Mouse (Mus musculus) CH12.LX (cell line): ENCODE results near the gene Lypd3. TPM values are rescaled to one million over a fixed set of nuclear protein-coding genes. Genes with fewer than 3 reads are reported as not detected.

Source experiments
- DNase-seq: peaks from one replicate; pipeline ENCODE4 v3.0.0-alpha.2; 2013; ENCODE audit errors: extremely low read depth
- H3K27ac ChIP-seq: 2 replicates; pipeline ENCODE4 v1.5.1; 2012; ENCODE audit warnings: low read depth, mild to moderate bottlenecking, control low read depth, moderate library complexity; ENCODE audit not compliant: insufficient read depth
- H3K27me3 ChIP-seq: replicated peaks from 2 replicates; pipeline ENCODE3; 2012; ENCODE audit warnings: inconsistent platforms
- H3K36me3 ChIP-seq, 2 experiments: replicated peaks in 1 of 2; 2 replicates each; pipeline versions ENCODE3 to v1.6.1; 2012; ENCODE audit warnings: inconsistent platforms in 1 of 2, low read length in 1 of 2, mild to moderate bottlenecking in 1 of 2, mixed read lengths in 1 of 2, moderate library complexity in 1 of 2; ENCODE audit not compliant: control insufficient read depth in 1 of 2, insufficient read depth in 1 of 2
- H3K4me1 ChIP-seq, 2 experiments: 2 replicates each; pipeline ENCODE4 v1.6.1; 2012; ENCODE audit warnings: inconsistent platforms in 1 of 2, moderate library complexity in 1 of 2; ENCODE audit not compliant: insufficient read depth in 2 of 2, control insufficient read depth in 1 of 2
- H3K4me2 ChIP-seq: 2 replicates; pipeline ENCODE4 v1.6.1; 2012; ENCODE audit warnings: low read depth, mild to moderate bottlenecking, control low read depth; ENCODE audit not compliant: poor library complexity, insufficient read depth, severe bottlenecking
- H3K4me3 ChIP-seq, 3 experiments: fragments of 150-350 bp in 1 of 3; sonication (generic) in 1 of 3; replicated peaks in 1 of 3; 2 replicates each; pipeline versions ENCODE3 to v1.5.1; 2011 to 2012; ENCODE audit warnings: low read depth in 2 of 3, low read length in 2 of 3, mild to moderate bottlenecking in 2 of 3, moderate library complexity in 2 of 3, control low read depth in 1 of 3, improper control_type of control experiment in 1 of 3, inconsistent platforms in 1 of 3, mixed read lengths in 1 of 3; ENCODE audit not compliant: poor library complexity in 1 of 3
- H3K79me2 ChIP-seq: replicated peaks from 2 replicates; pipeline ENCODE4 v1.6.1; 2012; ENCODE audit warnings: mild to moderate bottlenecking, moderate library complexity; ENCODE audit not compliant: control insufficient read depth, poor library complexity, insufficient read depth, severe bottlenecking; ENCODE audit errors: extremely low read depth
- H3K9ac ChIP-seq: 2 replicates; pipeline ENCODE4 v1.6.1; 2012; ENCODE audit warnings: low read depth, mild to moderate bottlenecking, control low read depth, moderate library complexity; ENCODE audit not compliant: insufficient read depth
- H3K9me3 ChIP-seq: replicated peaks from 2 replicates; pipeline ENCODE3; 2012; ENCODE audit warnings: low read length, inconsistent platforms, mixed read lengths
- BHLHE40 ChIP-seq: IDR thresholded peaks from 2 replicates; pipeline ENCODE4 v1.6.1; 2011; ENCODE audit warnings: mild to moderate bottlenecking, low read depth, low read length, improper control_type of control experiment
- CHD1 ChIP-seq: IDR thresholded peaks from 2 replicates; pipeline ENCODE4 v1.6.1; 2012; ENCODE audit warnings: low read depth, low read length, improper control_type of control experiment, inconsistent platforms
- CTCF ChIP-seq, 2 experiments: IDR thresholded peaks in 1 of 2; conservative IDR thresholded peaks in 1 of 2; 2 replicates each; pipeline ENCODE4 v1.5.1; 2011 to 2012; ENCODE audit warnings: low read depth in 2 of 2, low read length in 2 of 2, improper control_type of control experiment in 1 of 2, inconsistent platforms in 1 of 2, mild to moderate bottlenecking in 1 of 2, moderate library complexity in 1 of 2
- E2F4 ChIP-seq: IDR thresholded peaks from 2 replicates; pipeline ENCODE4 v1.6.1; 2011; ENCODE audit warnings: low read depth, low read length, improper control_type of control experiment; ENCODE audit not compliant: insufficient replicate concordance
- ELF1 ChIP-seq: IDR thresholded peaks from 2 replicates; pipeline ENCODE4 v1.6.1; 2014; ENCODE audit warnings: low read depth, mild to moderate bottlenecking, inconsistent platforms, low read length, improper control_type of control experiment
- EP300 ChIP-seq: IDR thresholded peaks from 2 replicates; pipeline ENCODE4 v1.6.1; 2011; ENCODE audit warnings: low read length, improper control_type of control experiment
- ETS1 ChIP-seq: conservative IDR thresholded peaks from 2 replicates; pipeline ENCODE4 v1.6.1; 2012; ENCODE audit warnings: low read depth, mild to moderate bottlenecking, inconsistent platforms, low read length, improper control_type of control experiment, moderate library complexity
- GABPA ChIP-seq: IDR thresholded peaks from 2 replicates; pipeline ENCODE4 v1.6.1; 2012; ENCODE audit warnings: low read depth, low read length, improper control_type of control experiment, inconsistent platforms; ENCODE audit not compliant: insufficient replicate concordance
- HCFC1 ChIP-seq: IDR thresholded peaks from 2 replicates; pipeline ENCODE4 v1.6.1; 2012; ENCODE audit warnings: low read depth, mild to moderate bottlenecking, inconsistent platforms, low read length, improper control_type of control experiment
- JUND ChIP-seq: conservative IDR thresholded peaks from 2 replicates; pipeline ENCODE4 v1.6.1; 2011; ENCODE audit warnings: low read depth, low read length, improper control_type of control experiment
- KAT2A ChIP-seq: IDR thresholded peaks from 2 replicates; pipeline ENCODE4 v1.6.1; 2012; ENCODE audit warnings: low read length, improper control_type of control experiment, inconsistent platforms; ENCODE audit not compliant: insufficient replicate concordance
- MAFK ChIP-seq: IDR thresholded peaks from 2 replicates; pipeline ENCODE4 v1.6.1; 2011; ENCODE audit warnings: low read length, improper control_type of control experiment; ENCODE audit not compliant: insufficient replicate concordance
- MAX ChIP-seq: IDR thresholded peaks from 2 replicates; pipeline ENCODE4 v1.6.1; 2011; ENCODE audit warnings: low read length, improper control_type of control experiment
- MAZ ChIP-seq: IDR thresholded peaks from 2 replicates; pipeline ENCODE4 v1.6.1; 2012; ENCODE audit warnings: low read depth, mild to moderate bottlenecking, inconsistent platforms, low read length, improper control_type of control experiment, moderate library complexity
- MEF2A ChIP-seq: IDR thresholded peaks from 2 replicates; pipeline ENCODE4 v1.6.1; 2014; ENCODE audit warnings: low read depth, mild to moderate bottlenecking, inconsistent platforms, low read length, improper control_type of control experiment, borderline replicate concordance
- MXI1 ChIP-seq: IDR thresholded peaks from 2 replicates; pipeline ENCODE4 v1.6.1; 2011; ENCODE audit warnings: mild to moderate bottlenecking, low read depth, low read length, improper control_type of control experiment
- MYC ChIP-seq: IDR thresholded peaks from 2 replicates; pipeline ENCODE4 v1.6.1; 2011; ENCODE audit warnings: low read depth, mild to moderate bottlenecking, improper control_type of control experiment, low read length
- NELFE ChIP-seq: IDR thresholded peaks from 2 replicates; pipeline ENCODE4 v1.6.1; 2011; ENCODE audit warnings: low read depth, low read length, improper control_type of control experiment
- NRF1 ChIP-seq: IDR thresholded peaks from 2 replicates; pipeline ENCODE4 v1.6.1; 2014; ENCODE audit warnings: low read depth, mild to moderate bottlenecking, inconsistent platforms, low read length, improper control_type of control experiment, moderate library complexity
- POLR2A ChIP-seq: IDR thresholded peaks from 2 replicates; pipeline ENCODE4 v1.6.1; 2011; ENCODE audit warnings: low read depth, mild to moderate bottlenecking, improper control_type of control experiment, low read length
- RAD21 ChIP-seq: IDR thresholded peaks from 2 replicates; pipeline ENCODE4 v1.6.1; 2011; ENCODE audit warnings: low read depth, mild to moderate bottlenecking, low read length, improper control_type of control experiment, moderate library complexity
- SIN3A ChIP-seq: IDR thresholded peaks from 2 replicates; pipeline ENCODE4 v1.6.1; 2012; ENCODE audit warnings: low read length, improper control_type of control experiment, inconsistent platforms
- SMC3 ChIP-seq: IDR thresholded peaks from 2 replicates; pipeline ENCODE4 v1.6.1; 2011; ENCODE audit warnings: low read depth, low read length, improper control_type of control experiment
- TBP ChIP-seq: conservative IDR thresholded peaks from 2 replicates; pipeline ENCODE4 v1.6.1; 2011; ENCODE audit warnings: low read depth, low read length, improper control_type of control experiment
- TCF12 ChIP-seq: IDR thresholded peaks from 2 replicates; pipeline ENCODE4 v1.6.1; 2014; ENCODE audit warnings: low read depth, mild to moderate bottlenecking, inconsistent platforms, low read length, improper control_type of control experiment
- USF1 ChIP-seq: IDR thresholded peaks from 2 replicates; pipeline ENCODE4 v1.6.1; 2014; ENCODE audit warnings: low read depth, mild to moderate bottlenecking, inconsistent platforms, low read length, improper control_type of control experiment
- ZC3H11A ChIP-seq: IDR thresholded peaks from 2 replicates; pipeline ENCODE4 v1.6.1; 2012; ENCODE audit warnings: low read depth, mild to moderate bottlenecking, inconsistent platforms, low read length, improper control_type of control experiment
- ZKSCAN1 ChIP-seq: IDR thresholded peaks from 2 replicates; pipeline ENCODE4 v1.6.1; 2012; ENCODE audit warnings: low read depth, inconsistent platforms, low read length, improper control_type of control experiment, borderline replicate concordance
- ZNF384 ChIP-seq: IDR thresholded peaks from 2 replicates; pipeline ENCODE4 v1.6.1; 2012; ENCODE audit warnings: low read depth, low read length, improper control_type of control experiment, inconsistent platforms
- dilution Hi-C: fragments of 300-500 bp; cut with MboI; formaldehyde crosslinking; loops from 2 replicates; pipeline ENCODE4 v1.14.3; 2020; ENCODE audit warnings: low sequenced_read_pairs; ENCODE audit not compliant: extremely low pct_unique_long_range_greater_than_20kb, extremely low pct_ligation_motif_present
- in situ Hi-C: fragments of 300-500 bp; cut with MboI; formaldehyde crosslinking; loops from 3 replicates; pipeline ENCODE4 v1.14.3; 2019; ENCODE audit warnings: low sequenced_read_pairs, low pct_ligation_motif_present, low pct_unique_long_range_greater_than_20kb, mixed read lengths
- polyA plus RNA-seq: library from polyadenylated mRNA; unstranded; fragments of >175 nt; gene quantifications from 2 replicates; pipeline ENCODE4 v1.2.1, GENCODE M21; 2012; ENCODE audit warnings: low read depth; ENCODE audit not compliant: insufficient read length
- total RNA-seq, 2 experiments: library from RNA; depleted of rRNA; stranded (reverse); fragments of 300-350 nt in 1 of 2; fragments of >200 nt in 1 of 2; gene quantifications; 2 replicates each; pipeline ENCODE4 v1.2.3; 2012 to 2014

The Lypd3 gene
- total and polyA plus RNA-seq, 3 experiments: not detected

- H3K4me1 ChIP-seq: peaks cover 0 to 4% of the 10 kb centered on the region in 2 experiments; a peak in 2 of 4 replicates
- no peak for TF ChIP-seq KAT2A
- no peak for TF ChIP-seq MAFK
- TF ChIP-seq USF1: no peak
- TF ChIP-seq NRF1: no peak
- peak; percentile 76 for TF ChIP-seq ZC3H11A
- TF ChIP-seq POLR2A: no peak
- TF ChIP-seq MEF2A: no peak
- TF ChIP-seq ETS1: no peak
- no peak for TF ChIP-seq ZKSCAN1
- TF ChIP-seq TCF12: 0 out of 2 replicates have a peak, but pooled peaks have one; percentile 14
- TF ChIP-seq HCFC1: no peak; the same call in 1 of the 2 replicates
- 0 out of 2 replicates have a peak, but pooled peaks have one; percentile 26 for TF ChIP-seq MAX
- TF ChIP-seq EP300: 0 out of 2 replicates have a peak, but pooled peaks have one; percentile 19
- TF ChIP-seq SIN3A: no peak
- no peak for TF ChIP-seq MYC
- TF ChIP-seq MXI1: no peak
- no peak for TF ChIP-seq TBP
- no peak for TF ChIP-seq CHD1
- peak; percentile 93 for TF ChIP-seq RAD21
- TF ChIP-seq CTCF (conservative IDR thresholded peaks at IDR 0.05 in 1 of 2, IDR thresholded peaks at IDR 0.05 in 1 of 2; ENCODE audit: low read depth in 2 of 2, low read length in 2 of 2): peak; percentile 90 to 100
- peak; percentile 37; the same call in 1 of the 2 replicates for TF ChIP-seq ZNF384
- no peak for TF ChIP-seq ELF1
- no peak for TF ChIP-seq MAZ
- TF ChIP-seq E2F4: no peak
- TF ChIP-seq NELFE: peak; percentile 71; the same call in 1 of the 2 replicates
- TF ChIP-seq BHLHE40: no peak
- TF ChIP-seq JUND: no peak
- no peak for TF ChIP-seq GABPA
- peak; percentile 99 for TF ChIP-seq SMC3
- dilution Hi-C loops: no loop called here
- no peak overlapping the region for H3K4me2 ChIP-seq
- no peak overlapping the region for H3K27ac ChIP-seq
- peak; percentile 93 for DNase-seq
- in situ Hi-C loops: no loop called here
- H3K79me2 ChIP-seq: no peaks in the 10 kb centered on the region
- H3K9me3 ChIP-seq: no peaks in the 10 kb centered on the region
- H3K27me3 ChIP-seq: no peaks in the 10 kb centered on the region
- H3K36me3 ChIP-seq: peaks cover 0 to 32% of the 10 kb centered on the region in 2 experiments
- H3K9ac ChIP-seq: no peak overlapping the region
- no peak overlapping the region for H3K4me3 ChIP-seq
Observed at GRCm38 (mm10) chr7:24600941-24601597, 35.3 kb upstream of the Lypd3 start.
